Mouse (Mus musculus) megakaryocyte, embryonic 14.5 days (primary cell): ENCODE results near the gene Fam43a.

Experiments used
- FLI1 ChIP-seq: IDR thresholded peaks from 2 replicates; pipeline ENCODE4 v1.6.1; 2012; ENCODE audit warnings: low read length, inconsistent platforms, mixed read lengths
- GATA1 ChIP-seq: IDR thresholded peaks from 3 replicates; pipeline ENCODE4 v1.6.1; 2012; ENCODE audit warnings: mixed read lengths, low read length, inconsistent platforms, borderline replicate concordance

GRCm38 (mm10) chr16:30604061-30604806 is 4.7 kb downstream of the Fam43a start:
- TF ChIP-seq GATA1 (no peak), FLI1 (no peak)
